Mouse (Mus musculus): ENCODE measurements around the gene Acot11. TPM values are rescaled to one million over a fixed set of nuclear protein-coding genes. Genes with fewer than 3 reads are reported as not detected.
"Not testable (repeated sequence)": the region's sequence is repeated elsewhere in the genome, so short reads cannot be mapped to it uniquely, and the experiment has no call there.

Acot11 gene
- polyA plus RNA-seq, 1 experiment, result not detected

- TF ChIP-seq POLR2A (IDR thresholded peaks at IDR 0.05; ENCODE audit: insufficient read depth, low read depth, low read length) (no peak), CTCF (IDR thresholded peaks at IDR 0.05; ENCODE audit: insufficient read depth, low read depth, low read length) (no peak)
- 46% methylated on average over 7 of the region's 7 CpGs for whole genome bisulfite sequencing
- H3K4me3 ChIP-seq (ENCODE audit: insufficient read depth, low read depth, low read length), result no peak overlapping the region
- H3K4me1 ChIP-seq (ENCODE audit: control insufficient read depth, insufficient read depth, low read length), result peaks cover 43% of the 10 kb centered on the region
- H3K27ac ChIP-seq (ENCODE audit: insufficient read depth, low read depth, low read length), result 0 out of 2 replicates have a peak overlapping the region, but pooled peaks have one; percentile 22
Measured at GRCm38 (mm10) chr4:106787830-106788229, 17.0 kb downstream of the Acot11 start.

- peak overlapping the region; percentile 72 for H3K27ac ChIP-seq (ENCODE audit: insufficient read depth, low read depth, low read length)
- TF ChIP-seq CTCF (IDR thresholded peaks at IDR 0.05; ENCODE audit: insufficient read depth, low read depth, low read length) (no peak), POLR2A (IDR thresholded peaks at IDR 0.05; ENCODE audit: insufficient read depth, low read depth, low read length) (no peak)
- peaks cover 43% of the 10 kb centered on the region for H3K4me1 ChIP-seq (ENCODE audit: control insufficient read depth, insufficient read depth, low read length)
- 19% methylated on average over 3 of the region's 5 CpGs for WGBS
- H3K4me3 ChIP-seq (ENCODE audit: insufficient read depth, low read depth, low read length), result no peak overlapping the region
Measured at GRCm38 (mm10) chr4:106785753-106786540, 18.9 kb downstream of the Acot11 start.

- Histone ChIP-seq H3K27ac (ENCODE audit: insufficient read depth, low read depth, low read length) (peak overlapping the region; percentile 72), H3K4me3 (ENCODE audit: insufficient read depth, low read depth, low read length) (no peak overlapping the region), H3K4me1 (ENCODE audit: control insufficient read depth, insufficient read depth, low read length) (peaks cover 43% of the 10 kb centered on the region)
- 71% methylated on average over 7 of the region's 7 CpGs for WGBS
- TF ChIP-seq POLR2A (IDR thresholded peaks at IDR 0.05; ENCODE audit: insufficient read depth, low read depth, low read length), result no peak
- TF ChIP-seq CTCF (IDR thresholded peaks at IDR 0.05; ENCODE audit: insufficient read depth, low read depth, low read length), result no peak
Measured at GRCm38 (mm10) chr4:106785345-106785744, 19.5 kb downstream of the Acot11 start.

- Histone ChIP-seq H3K4me3 (ENCODE audit: insufficient read depth, low read depth, low read length) (no peak overlapping the region), H3K27ac (ENCODE audit: insufficient read depth, low read depth, low read length) (no peak overlapping the region), H3K4me1 (ENCODE audit: control insufficient read depth, insufficient read depth, low read length) (peaks cover 43% of the 10 kb centered on the region)
- 90% methylated on average over 7 of the region's 7 CpGs for WGBS
- TF ChIP-seq POLR2A (IDR thresholded peaks at IDR 0.05; ENCODE audit: insufficient read depth, low read depth, low read length) (no peak), CTCF (IDR thresholded peaks at IDR 0.05; ENCODE audit: insufficient read depth, low read depth, low read length) (no peak)
Measured at GRCm38 (mm10) chr4:106784806-106785205, 20.0 kb downstream of the Acot11 start.

GRCm38 (mm10) chr4:106783137-106783536, 21.7 kb downstream of the Acot11 start:
- H3K4me1 ChIP-seq (ENCODE audit: control insufficient read depth, insufficient read depth, low read length), result peaks cover 41% of the 10 kb centered on the region
- H3K27ac ChIP-seq (ENCODE audit: insufficient read depth, low read depth, low read length), result no peak overlapping the region
- WGBS, result 83% methylated on average over 10 of the region's 10 CpGs
- no peak for TF ChIP-seq CTCF (IDR thresholded peaks at IDR 0.05; ENCODE audit: insufficient read depth, low read depth, low read length)
- no peak for TF ChIP-seq POLR2A (IDR thresholded peaks at IDR 0.05; ENCODE audit: insufficient read depth, low read depth, low read length)
- H3K4me3 ChIP-seq (ENCODE audit: insufficient read depth, low read depth, low read length), result no peak overlapping the region

- TF ChIP-seq POLR2A (IDR thresholded peaks at IDR 0.05; ENCODE audit: insufficient read depth, low read depth, low read length) (no peak), CTCF (IDR thresholded peaks at IDR 0.05; ENCODE audit: insufficient read depth, low read depth, low read length) (no peak)
- H3K4me1 ChIP-seq (ENCODE audit: control insufficient read depth, insufficient read depth, low read length), result peaks cover 19% of the 10 kb centered on the region
- 66% methylated on average over 3 of the region's 3 CpGs for WGBS
- no peak overlapping the region for H3K27ac ChIP-seq (ENCODE audit: insufficient read depth, low read depth, low read length)
- no peak overlapping the region for H3K4me3 ChIP-seq (ENCODE audit: insufficient read depth, low read depth, low read length)
Measured at GRCm38 (mm10) chr4:106780045-106780444, 24.8 kb downstream of the Acot11 start.

GRCm38 (mm10) chr4:106778116-106778788, 26.5 kb downstream of the Acot11 start:
- H3K27ac ChIP-seq (ENCODE audit: insufficient read depth, low read depth, low read length), result peak overlapping the region; percentile 60; the same call in 1 of the 2 replicates
- 56% methylated on average over 5 of the region's 5 CpGs for WGBS
- TF ChIP-seq POLR2A (IDR thresholded peaks at IDR 0.05; ENCODE audit: insufficient read depth, low read depth, low read length) (no peak), CTCF (IDR thresholded peaks at IDR 0.05; ENCODE audit: insufficient read depth, low read depth, low read length) (no peak)
- no peak overlapping the region for H3K4me3 ChIP-seq (ENCODE audit: insufficient read depth, low read depth, low read length)
- H3K4me1 ChIP-seq (ENCODE audit: control insufficient read depth, insufficient read depth, low read length), result peaks cover 18% of the 10 kb centered on the region

GRCm38 (mm10) chr4:106776998-106777397, 27.8 kb downstream of the Acot11 start:
- no peak for TF ChIP-seq POLR2A (IDR thresholded peaks at IDR 0.05; ENCODE audit: insufficient read depth, low read depth, low read length)
- no peak for TF ChIP-seq CTCF (IDR thresholded peaks at IDR 0.05; ENCODE audit: insufficient read depth, low read depth, low read length)
- H3K27ac ChIP-seq (ENCODE audit: insufficient read depth, low read depth, low read length), result no peak overlapping the region
- no peak overlapping the region for H3K4me3 ChIP-seq (ENCODE audit: insufficient read depth, low read depth, low read length)
- H3K4me1 ChIP-seq (ENCODE audit: control insufficient read depth, insufficient read depth, low read length), result peaks cover 15% of the 10 kb centered on the region
- WGBS, result 18% methylated on average over 3 of the region's 3 CpGs

- not testable (repeated sequence) for H3K27ac ChIP-seq (ENCODE audit: insufficient read depth, low read depth, low read length); H3K4me3 ChIP-seq (ENCODE audit: insufficient read depth, low read depth, low read length)
- 97% methylated on average over 6 of the region's 6 CpGs for WGBS
- H3K4me1 ChIP-seq (ENCODE audit: control insufficient read depth, insufficient read depth, low read length), result peaks cover 15% of the 10 kb centered on the region
Measured at GRCm38 (mm10) chr4:106775767-106776166, 29.0 kb downstream of the Acot11 start.
